Mouse (Mus musculus) 3T3-L1 (cell line): ENCODE results near the gene Slc9c1.
A peak's percentile ranks its signal among the peaks of the same experiment; 100 is the strongest.
"Not testable (repeated sequence)": the region's sequence is repeated elsewhere in the genome, so short reads cannot be mapped to it uniquely, and the experiment has no call there.

ENCODE experiments used
- DNase-seq: peaks from one replicate; pipeline ENCODE4 v3.0.0-alpha.2; 2015; ENCODE audit warnings: low read depth, low spot score

Slc9c1 gene

DNA sequence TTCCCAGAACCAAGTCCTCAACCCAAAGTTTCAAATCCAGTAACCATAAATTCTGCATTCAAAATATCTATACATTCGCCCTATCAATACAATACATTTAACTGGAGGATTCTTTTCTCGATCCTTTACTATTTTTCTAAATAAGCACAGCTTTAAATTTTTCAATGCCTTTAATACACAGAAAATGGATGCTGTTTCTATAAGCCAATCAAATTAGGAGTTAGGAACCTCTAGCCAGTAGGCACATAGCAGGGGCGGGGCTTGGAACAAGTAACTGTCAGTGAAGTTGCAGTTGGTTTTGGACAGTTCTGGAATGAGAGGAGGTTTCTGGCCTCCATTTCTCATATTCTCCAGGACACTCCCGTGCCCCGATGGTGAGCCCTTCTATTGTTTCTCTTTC, at the start of gene Slc9c1:
Slc9c1 (plus strand) TSS at position 301 of the 400 bp plus-strand sequence.
- DNase-seq, result no peak

DNA sequence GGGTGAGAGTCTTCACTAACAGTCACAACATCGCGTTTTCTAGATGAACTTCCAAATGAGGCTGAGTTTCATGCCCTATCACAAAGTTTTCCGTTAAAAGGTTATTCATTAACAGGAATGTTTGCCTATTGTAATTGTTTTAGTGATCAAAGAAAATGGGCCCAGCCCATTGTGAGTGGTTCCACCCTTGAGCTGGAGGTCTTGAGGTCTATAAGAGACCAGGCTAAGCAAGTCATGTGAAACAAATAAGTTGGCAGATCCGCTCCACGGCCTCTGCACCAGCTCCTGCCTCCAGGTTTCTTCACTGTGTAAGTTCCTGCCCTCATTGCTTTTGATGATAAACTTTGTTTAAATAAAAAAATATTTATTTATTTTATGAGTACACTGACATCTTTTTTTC, 42.2 kb upstream of the Slc9c1 start, which contains the start of gene Gm609:
Gm609 (minus strand) TSS at position 43 of the 400 bp plus-strand sequence.
- DNase-seq, result no peak

- DNase-seq, result no peak
Measured at GRCm38 (mm10) chr16:45495326-45495725, 39.8 kb upstream of the Slc9c1 start.

GRCm38 (mm10) chr16:45525551-45525950, 9.6 kb upstream of the Slc9c1 start:
- no peak for DNase-seq

DNA sequence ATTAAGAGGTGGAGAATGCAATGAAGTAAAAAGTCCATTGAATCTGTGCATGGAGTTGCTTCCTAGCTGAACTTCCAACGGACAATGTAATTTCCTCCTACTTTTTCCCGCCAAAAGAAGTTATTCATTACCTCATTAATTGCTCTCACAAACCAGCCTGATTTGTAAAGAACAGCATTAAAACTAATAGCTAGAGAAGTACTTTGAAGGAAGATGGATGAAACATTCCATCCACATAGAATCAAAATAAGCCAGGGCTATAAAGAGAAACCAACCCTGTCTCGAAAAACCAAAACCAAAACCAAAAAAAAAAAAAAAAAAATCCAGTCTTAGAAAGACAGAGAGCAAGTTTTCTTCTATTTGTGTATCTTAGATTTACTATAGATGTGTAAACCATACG, 3.2 kb upstream of the Slc9c1 start, which contains the start of gene Gm17783:
Gm17783 (minus strand) TSS at position 101 of the 400 bp plus-strand sequence.
- no peak for DNase-seq

GRCm38 (mm10) chr16:45538342-45538741, 3.2 kb downstream of the Slc9c1 start:
- not testable (repeated sequence) for DNase-seq

- DNase-seq, result no peak
Measured at GRCm38 (mm10) chr16:45542108-45542507, 7.0 kb downstream of the Slc9c1 start.

DNA sequence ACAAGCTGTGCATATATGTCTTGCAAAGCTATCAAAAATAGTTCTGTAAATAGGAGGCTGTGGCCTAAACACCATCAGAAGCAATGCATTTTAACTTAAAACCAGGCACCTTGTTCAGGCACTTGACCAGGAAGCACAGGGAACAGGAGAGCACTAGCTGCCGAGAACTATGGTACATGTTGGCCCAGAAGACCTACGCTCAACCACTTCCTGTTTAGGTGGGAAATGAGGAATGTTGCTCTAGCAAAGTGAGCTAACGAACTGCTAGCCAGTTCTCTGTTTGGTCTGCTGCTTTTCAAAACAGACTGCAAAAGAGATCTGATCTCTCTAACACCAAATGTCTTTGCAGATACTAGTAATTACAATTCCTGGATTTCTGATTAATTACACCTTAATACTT, 9.2 kb downstream of the Slc9c1 start:
- DNase-seq, result no peak

DNA sequence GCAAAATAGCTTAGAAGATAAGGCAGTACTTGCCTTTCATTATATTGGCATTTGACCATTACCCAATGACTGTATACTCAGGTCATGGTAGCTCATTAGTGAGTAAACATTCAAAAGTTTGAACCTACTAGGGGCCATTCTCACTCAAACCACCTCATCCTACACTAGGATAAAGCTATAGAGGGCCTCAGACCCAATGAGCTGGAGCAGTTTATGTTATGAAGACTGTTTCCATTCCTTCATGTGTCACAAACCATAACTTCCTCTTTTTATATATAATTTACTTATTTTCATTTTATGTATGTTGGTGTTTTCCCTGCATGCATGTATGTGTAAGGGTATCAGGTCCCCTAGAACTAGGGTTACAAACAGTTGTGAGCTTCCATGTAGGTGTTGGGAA, 12.9 kb downstream of the Slc9c1 start:
- DNase-seq, result no peak

GRCm38 (mm10) chr16:45551579-45551978, 16.5 kb downstream of the Slc9c1 start:
- DNase-seq, result no peak

GRCm38 (mm10) chr16:45561747-45562146, 26.6 kb downstream of the Slc9c1 start:
- no peak for DNase-seq

GRCm38 (mm10) chr16:45572307-45572706, 37.2 kb downstream of the Slc9c1 start:
- no peak for DNase-seq

- DNase-seq, result no peak
Measured at GRCm38 (mm10) chr16:45579883-45580282, 44.8 kb downstream of the Slc9c1 start.

DNA sequence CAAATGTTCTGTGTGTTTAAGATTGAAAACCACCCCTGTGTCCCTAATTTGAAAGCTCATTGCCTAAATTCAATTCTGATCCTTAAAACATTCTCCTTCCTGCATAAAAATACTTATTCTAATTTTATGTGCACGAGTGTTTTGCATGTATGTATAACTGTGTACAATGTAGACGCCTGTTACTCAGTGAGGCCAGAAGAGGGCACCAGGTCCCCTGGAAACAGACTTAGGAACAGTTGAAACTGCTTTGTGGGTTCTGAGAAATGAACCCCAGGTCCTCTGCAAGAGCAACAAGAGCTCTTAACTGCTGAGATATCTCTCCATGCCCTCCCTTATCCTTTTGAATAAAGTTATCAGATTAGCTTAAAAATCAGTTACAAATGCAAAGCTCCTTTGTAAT, 47.4 kb downstream of the Slc9c1 start:
- peak; percentile 27 for DNase-seq

DNA sequence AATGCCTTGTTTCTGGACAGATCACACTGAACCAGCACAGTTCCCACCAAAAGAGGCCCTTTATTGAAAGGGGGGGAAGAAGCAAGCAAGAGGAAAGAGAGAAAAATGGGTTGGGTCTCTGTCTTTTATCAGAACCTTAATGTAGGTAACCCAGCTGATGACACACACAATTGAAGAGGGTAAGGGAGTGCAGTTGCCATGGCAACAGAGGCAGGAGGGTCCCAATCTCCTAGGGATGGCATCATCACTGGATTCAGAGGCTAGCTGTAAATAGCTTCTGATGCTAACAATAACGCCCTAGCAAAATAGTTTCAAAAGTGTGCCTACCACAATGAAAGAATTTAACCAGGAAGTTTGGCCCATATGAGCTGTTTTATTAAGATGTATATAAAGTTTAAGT, 58.5 kb downstream of the Slc9c1 start:
- no peak for DNase-seq

DNA sequence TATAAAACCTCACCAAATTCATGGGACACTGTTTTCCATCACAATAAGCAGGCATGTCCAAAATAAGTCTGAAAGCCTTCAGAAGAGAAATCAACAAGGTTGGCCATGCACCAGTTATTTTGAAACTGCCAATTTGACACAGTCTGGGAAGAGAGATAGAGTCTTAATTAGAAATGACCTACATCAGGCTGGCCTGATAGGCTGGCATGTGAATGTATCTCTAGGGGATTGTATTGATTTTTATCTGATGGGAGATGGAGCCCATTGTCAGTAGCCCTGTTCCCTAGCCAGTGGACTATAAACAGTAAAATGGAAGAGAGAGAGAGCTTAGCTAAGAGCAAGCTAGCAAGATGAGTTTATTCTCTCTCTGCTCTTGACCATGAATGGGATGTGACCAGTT, 60.4 kb downstream of the Slc9c1 start:
- no peak for DNase-seq

GRCm38 (mm10) chr16:45608481-45608954, 73.4 kb downstream of the Slc9c1 start:
- DNase-seq, result peak; percentile 70

DNA sequence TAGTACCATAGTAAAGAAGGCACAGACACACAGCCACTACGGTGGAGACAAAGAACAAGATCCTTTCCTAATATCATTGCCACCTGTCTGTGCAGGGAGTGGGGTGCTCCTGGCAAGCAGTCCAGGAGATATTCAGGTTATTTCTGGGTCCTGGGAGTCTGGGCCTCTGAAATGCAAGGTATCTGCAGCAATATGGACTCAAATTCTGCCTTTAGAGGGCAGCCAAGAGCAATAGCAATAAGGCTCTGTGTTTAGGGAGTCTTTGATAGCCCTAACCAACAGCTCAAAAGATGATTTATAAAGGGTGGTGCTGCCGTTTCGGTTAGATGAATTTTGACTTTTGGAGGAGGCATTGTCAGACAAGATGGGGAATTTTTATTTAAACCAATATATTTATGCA, 74.2 kb downstream of the Slc9c1 start:
- peak; percentile 51 for DNase-seq

DNA sequence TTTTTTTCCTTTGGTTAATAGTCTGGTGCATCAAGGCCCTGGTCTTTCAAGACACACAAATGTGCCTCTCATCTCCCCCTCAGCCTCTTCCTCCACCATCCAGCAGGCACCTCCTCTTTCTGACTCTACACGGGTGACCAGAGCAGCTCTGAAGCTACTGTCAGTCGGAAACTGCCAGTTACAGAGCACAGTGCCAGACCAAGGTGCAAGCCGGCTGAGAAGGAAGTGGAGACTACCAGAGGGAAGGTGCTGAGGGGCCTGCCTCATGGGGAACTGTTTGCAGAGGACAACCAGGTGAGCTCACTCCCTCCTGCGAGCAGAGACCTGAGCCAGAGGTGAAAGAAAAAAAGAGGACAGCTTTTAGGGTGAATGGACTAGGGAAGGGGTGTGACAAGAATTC, 75.2 kb downstream of the Slc9c1 start, which contains the start of gene Gcsam:
Gcsam (plus strand) TSS at position 114 of the 400 bp plus-strand sequence.
- DNase-seq, result no peak

DNA sequence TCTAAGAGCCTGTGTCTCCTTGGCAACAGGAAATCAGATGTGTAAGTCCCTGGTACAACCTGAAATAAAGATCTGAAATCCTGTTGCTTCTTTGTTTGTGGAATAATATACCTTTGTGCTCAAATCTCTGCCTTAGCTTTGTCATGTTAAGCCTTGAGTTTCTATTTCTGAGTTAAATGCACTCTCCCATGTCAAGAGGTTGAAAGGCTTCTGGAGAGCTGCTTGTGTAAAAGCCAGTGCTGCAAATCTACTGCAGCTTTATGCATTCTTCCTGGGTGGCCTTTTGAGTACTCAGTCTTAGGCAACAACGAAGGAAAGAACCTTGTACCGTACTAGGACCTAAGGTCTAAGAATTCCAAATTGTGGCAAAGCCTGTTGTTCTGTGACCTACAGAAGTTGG, 78.1 kb downstream of the Slc9c1 start:
- DNase-seq, result no peak

DNA sequence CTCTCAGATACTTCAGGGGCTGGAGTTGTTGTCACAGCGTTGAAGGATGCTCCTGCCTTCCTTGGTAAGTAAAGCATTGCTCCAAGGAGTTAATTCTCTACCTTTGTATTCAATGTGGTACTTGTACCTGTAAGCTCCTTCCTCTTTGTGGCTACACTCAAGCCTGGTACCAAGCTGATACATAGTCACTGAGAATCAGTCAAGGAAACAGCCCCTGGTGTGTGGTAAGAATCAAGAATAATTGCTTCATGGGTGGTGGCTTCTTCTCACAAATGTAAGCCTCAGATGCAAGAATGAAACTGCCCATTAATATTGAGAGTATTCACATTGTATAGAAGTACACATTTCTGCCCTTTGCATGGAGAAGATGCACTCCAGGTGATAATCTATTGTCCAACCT, 80.8 kb downstream of the Slc9c1 start:
- DNase-seq, result no peak

- DNase-seq, result no peak
Measured at GRCm38 (mm10) chr16:45619751-45620375, 84.8 kb downstream of the Slc9c1 start.

- DNase-seq, result no peak
Measured at GRCm38 (mm10) chr16:45623230-45623629, 88.1 kb downstream of the Slc9c1 start.

- no peak for DNase-seq
Measured at GRCm38 (mm10) chr16:45624791-45625190, 89.7 kb downstream of the Slc9c1 start.
